16 mouse cellular contexts compared by ENCODE assay signal in genomic region chr7:111366951-111367653, GRCm38 (mm10).
DNase-seq lines count a peak whose midpoint lies in the region; ATAC-seq and TF ChIP-seq lines count a peak whose summit lies in the region.
"Had no signal": no experiment of that assay in that cellular context is flagged by ENCODE, and none has a peak within 500 bp of the region (broad histone marks: within the 10 kb centered on the region; RNA-seq: fewer than 3 reads in every experiment).

No protein-coding gene starts in this region.

- H3K9ac ChIP-seq in embryonic facial prominence, embryonic 14.5 days (ENCODE audit: low read depth, low read length) = no peak overlapping the region
- H3K9ac ChIP-seq in stomach, postnatal 0 days (ENCODE audit: low read length) = no peak overlapping the region
- no peak overlapping the region for H3K9ac ChIP-seq in hindbrain, postnatal 0 days (replicated peaks; ENCODE audit: low read length)
- H3K9ac ChIP-seq: forebrain, embryonic 15.5 days; limb, embryonic 12.5 days; liver, embryonic 13.5 days had no signal

- WGBS in embryonic facial prominence, embryonic 14.5 days = 76% methylated on average over 4 of the region's 4 CpGs
- WGBS in embryonic facial prominence, embryonic 10.5 days = 85% methylated on average over 4 of the region's 4 CpGs
- 56% methylated on average over 4 of the region's 4 CpGs for WGBS in stomach, postnatal 0 days
- WGBS in hindbrain, postnatal 0 days = 79% methylated on average over 4 of the region's 4 CpGs

- H3K4me3 ChIP-seq in embryonic facial prominence, embryonic 14.5 days (ENCODE audit: low read depth, low read length) = no peak overlapping the region
- H3K4me3 ChIP-seq in embryonic facial prominence, embryonic 10.5 days = no peak overlapping the region
- no peak overlapping the region for H3K4me3 ChIP-seq in stomach, postnatal 0 days (ENCODE audit: low read depth, low read length)
- no peak overlapping the region for H3K4me3 ChIP-seq in hindbrain, postnatal 0 days (ENCODE audit: low read length)
- H3K4me3 ChIP-seq: forebrain, embryonic 15.5 days; heart, adult 2 months; hindbrain, embryonic 10.5 days; limb, embryonic 12.5 days; liver, embryonic 13.5 days had no signal

- TF ChIP-seq EP300 in stomach, postnatal 0 days (optimal IDR thresholded peaks at IDR 0.05) = no peak

- no peak for ATAC-seq in embryonic facial prominence, embryonic 14.5 days (ENCODE audit: low read depth)
- ATAC-seq in stomach, postnatal 0 days (ENCODE audit: low FRiP score, low TSS enrichment) = peak; percentile 53; the same call in 1 of the 2 replicates
- no peak for ATAC-seq in hindbrain, postnatal 0 days
- ATAC-seq: forebrain, embryonic 15.5 days; inflammation-experienced regulatory T-cells, adult 6 months had no signal

- TF ChIP-seq CTCF in stomach, postnatal 0 days (IDR thresholded peaks at IDR 0.05; ENCODE audit: low read depth) = no peak
- TF ChIP-seq CTCF in hindbrain, postnatal 0 days (IDR thresholded peaks at IDR 0.05; ENCODE audit: low read depth) = no peak

- no peaks in the 10 kb centered on the region for H3K27me3 ChIP-seq in embryonic facial prominence, embryonic 14.5 days (replicated peaks; ENCODE audit: control insufficient read depth, insufficient read depth, low read length)
- no peaks in the 10 kb centered on the region for H3K27me3 ChIP-seq in embryonic facial prominence, embryonic 10.5 days (replicated peaks; ENCODE audit: low read depth, poor library complexity, severe bottlenecking)
- H3K27me3 ChIP-seq in stomach, postnatal 0 days (ENCODE audit: control insufficient read depth, insufficient read depth, low read length) = no peaks in the 10 kb centered on the region
- H3K27me3 ChIP-seq in hindbrain, postnatal 0 days (ENCODE audit: insufficient read depth, low read length) = no peaks in the 10 kb centered on the region
- H3K27me3 ChIP-seq: forebrain, embryonic 15.5 days; limb, embryonic 12.5 days; liver, embryonic 13.5 days had no signal

- H3K9me3 ChIP-seq in embryonic facial prominence, embryonic 14.5 days (ENCODE audit: control insufficient read depth, low read length) = no peaks in the 10 kb centered on the region
- H3K9me3 ChIP-seq in embryonic facial prominence, embryonic 10.5 days = no peaks in the 10 kb centered on the region
- no peaks in the 10 kb centered on the region for H3K9me3 ChIP-seq in stomach, postnatal 0 days (ENCODE audit: control insufficient read depth, low read length)
- no peaks in the 10 kb centered on the region for H3K9me3 ChIP-seq in hindbrain, postnatal 0 days (ENCODE audit: low read length)
- H3K9me3 ChIP-seq: forebrain, embryonic 15.5 days; hindbrain, embryonic 10.5 days; limb, embryonic 12.5 days; liver, embryonic 13.5 days had no signal

- DNase-seq in embryonic facial prominence, embryonic 14.5 days (ENCODE audit: low spot score) = peak; percentile 19
- DNase-seq in embryonic facial prominence, embryonic 10.5 days (ENCODE audit: low spot score) = no peak
- DNase-seq in kidney, postnatal 10 days = peak; percentile 30
- DNase-seq in kidney, adult 8-10 months = no peak
- DNase-seq in brain, adult 2 months (ENCODE audit: low read depth, low spot score) = peak; percentile 89
- DNase-seq in stomach, postnatal 0 days (ENCODE audit: low spot score) = no peak
- no peak for DNase-seq in urinary bladder, postnatal 14 days (ENCODE audit: low spot score)
- no peak for DNase-seq in hindbrain, postnatal 0 days (ENCODE audit: low spot score)
- DNase-seq: cerebellum, postnatal 10 days; heart, adult 2 months; liver, embryonic 13.5 days; midbrain, embryonic 14.5 days had no signal

- no peaks in the 10 kb centered on the region for H3K36me3 ChIP-seq in embryonic facial prominence, embryonic 14.5 days (ENCODE audit: control insufficient read depth, insufficient read depth, low read length)
- no peaks in the 10 kb centered on the region for H3K36me3 ChIP-seq in embryonic facial prominence, embryonic 10.5 days (replicated peaks)
- H3K36me3 ChIP-seq in stomach, postnatal 0 days (ENCODE audit: control insufficient read depth, insufficient read depth, low read length) = no peaks in the 10 kb centered on the region
- no peaks in the 10 kb centered on the region for H3K36me3 ChIP-seq in hindbrain, postnatal 0 days (ENCODE audit: insufficient read depth, low read length)
- H3K36me3 ChIP-seq: forebrain, embryonic 15.5 days; hindbrain, embryonic 10.5 days; limb, embryonic 12.5 days; liver, embryonic 13.5 days had no signal

- H3K4me1 ChIP-seq in embryonic facial prominence, embryonic 14.5 days (ENCODE audit: control insufficient read depth, insufficient read depth, low read length) = peaks cover 12% of the 10 kb centered on the region
- peaks cover 8% of the 10 kb centered on the region; the same call in 1 of the 2 replicates for H3K4me1 ChIP-seq in embryonic facial prominence, embryonic 10.5 days
- no peaks in the 10 kb centered on the region for H3K4me1 ChIP-seq in stomach, postnatal 0 days (replicated peaks; ENCODE audit: control insufficient read depth, insufficient read depth)
- peaks cover 9% of the 10 kb centered on the region for H3K4me1 ChIP-seq in hindbrain, postnatal 0 days (ENCODE audit: insufficient read depth, low read length)
- H3K4me1 ChIP-seq: liver, embryonic 13.5 days had no signal

- H3K27ac ChIP-seq in embryonic facial prominence, embryonic 14.5 days (replicated peaks; ENCODE audit: low read depth, low read length) = no peak overlapping the region
- H3K27ac ChIP-seq in embryonic facial prominence, embryonic 10.5 days (replicated peaks) = no peak overlapping the region
- H3K27ac ChIP-seq in stomach, postnatal 0 days (replicated peaks) = no peak overlapping the region
- no peak overlapping the region for H3K27ac ChIP-seq in hindbrain, postnatal 0 days
- H3K27ac ChIP-seq: forebrain, embryonic 15.5 days; heart, adult 2 months; hindbrain, embryonic 10.5 days; limb, embryonic 12.5 days; liver, embryonic 13.5 days had no signal

- H3K4me2 ChIP-seq in embryonic facial prominence, embryonic 14.5 days (ENCODE audit: low read depth, low read length) = no peak overlapping the region
- H3K4me2 ChIP-seq in stomach, postnatal 0 days (replicated peaks; ENCODE audit: low read depth) = no peak overlapping the region
- H3K4me2 ChIP-seq in hindbrain, postnatal 0 days (ENCODE audit: low read depth, low read length) = no peak overlapping the region
- H3K4me2 ChIP-seq: forebrain, embryonic 15.5 days; limb, embryonic 12.5 days; liver, embryonic 13.5 days had no signal

Comparison
In these comparisons a context has a peak if more than half of its experiments do, and no peak if none do; other contexts are left out.
1. DNase-seq: peak in embryonic facial prominence, embryonic 14.5 days (single experiment), kidney, postnatal 10 days (single experiment) and brain, adult 2 months (single experiment); none in embryonic facial prominence, embryonic 10.5 days (single experiment), kidney, adult 8-10 months (0 of 2), stomach, postnatal 0 days (single experiment), urinary bladder, postnatal 14 days (single experiment) and hindbrain, postnatal 0 days (single experiment).